Mouse (Mus musculus) CD4-positive, CD25-positive, alpha-beta regulatory T cell, adult 2 months (primary cell): ENCODE data around the gene Pctp.

ENCODE experiments used
- DNase-seq: peaks from one replicate; pipeline ENCODE4 v3.0.0-alpha.2; 2012; ENCODE audit warnings: low read depth, low spot score

The Pctp gene

DNA sequence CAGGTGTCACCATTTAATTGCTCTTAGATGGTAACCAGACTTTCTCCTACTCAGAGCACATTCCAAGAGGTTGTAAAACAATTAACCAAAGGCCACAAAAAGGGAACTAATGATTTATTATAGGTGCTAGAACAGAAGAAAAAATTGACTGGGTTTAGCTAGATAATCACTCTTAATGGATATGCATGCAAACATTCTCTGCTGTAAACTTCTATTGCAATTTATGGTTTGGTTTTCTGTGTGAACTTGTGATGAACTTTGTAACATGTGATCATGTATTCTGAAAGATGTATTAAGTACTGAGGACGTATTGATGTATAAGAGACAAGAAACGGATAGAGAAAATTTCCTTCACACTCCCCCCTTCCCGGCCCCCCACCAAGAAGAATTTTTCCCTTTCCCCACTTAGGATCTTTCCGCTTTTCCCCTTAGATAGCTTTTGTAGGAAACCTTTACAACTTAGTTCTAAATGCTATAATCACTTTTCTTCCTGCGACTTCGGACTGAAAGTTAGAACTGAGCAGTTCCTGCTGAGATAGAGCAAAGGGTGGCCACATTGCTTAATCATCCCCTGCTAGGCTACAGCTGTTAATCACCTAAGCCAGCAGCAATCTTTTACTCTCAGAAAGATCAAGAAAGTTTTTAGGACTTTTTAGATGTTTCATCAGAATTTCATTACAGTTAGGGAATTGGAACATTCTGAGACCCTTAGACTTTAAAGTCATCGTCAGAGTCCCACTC lies 5.3 kb upstream of the Pctp start:
- DNase-seq = no peak

DNA sequence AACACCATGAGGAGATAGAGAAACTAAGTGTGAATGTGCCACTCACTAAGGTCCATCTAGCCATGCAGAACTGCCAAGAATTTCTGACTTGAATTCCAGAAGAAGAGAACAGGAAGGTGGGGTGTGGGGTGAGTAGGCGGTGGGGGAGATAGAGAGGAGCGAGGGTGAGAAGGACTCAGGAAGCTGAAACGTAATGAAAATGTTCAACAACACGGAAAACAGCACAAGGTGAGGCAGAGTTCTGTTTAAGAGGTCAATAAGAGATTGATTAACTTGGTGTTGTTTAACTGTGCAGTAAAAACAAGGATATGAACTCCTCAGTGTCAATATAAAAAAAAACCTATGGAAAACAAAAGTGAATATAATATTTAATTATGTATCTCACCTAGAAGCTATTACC lies 3.4 kb upstream of the Pctp start:
- no peak for DNase-seq

DNA sequence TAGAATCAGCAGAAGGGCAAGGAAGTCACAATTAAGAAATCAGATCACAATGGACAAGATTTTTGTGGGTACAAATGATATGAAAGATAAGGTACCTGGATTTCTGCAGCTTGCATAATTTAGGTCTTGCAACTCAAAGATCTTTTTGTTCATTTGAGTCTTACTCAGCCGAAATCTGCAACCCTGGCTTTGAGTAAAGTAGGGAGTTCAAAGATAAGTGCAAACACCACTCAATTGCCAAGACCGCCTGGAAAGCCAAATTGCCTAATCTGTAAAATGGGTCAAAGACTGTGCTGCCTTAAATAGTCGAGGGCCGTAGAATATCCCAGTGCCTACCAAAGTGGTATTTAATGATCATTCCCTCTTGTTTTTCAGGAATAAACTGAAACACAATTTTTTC lies 692 bp upstream of the Pctp start:
- no peak for DNase-seq

DNA sequence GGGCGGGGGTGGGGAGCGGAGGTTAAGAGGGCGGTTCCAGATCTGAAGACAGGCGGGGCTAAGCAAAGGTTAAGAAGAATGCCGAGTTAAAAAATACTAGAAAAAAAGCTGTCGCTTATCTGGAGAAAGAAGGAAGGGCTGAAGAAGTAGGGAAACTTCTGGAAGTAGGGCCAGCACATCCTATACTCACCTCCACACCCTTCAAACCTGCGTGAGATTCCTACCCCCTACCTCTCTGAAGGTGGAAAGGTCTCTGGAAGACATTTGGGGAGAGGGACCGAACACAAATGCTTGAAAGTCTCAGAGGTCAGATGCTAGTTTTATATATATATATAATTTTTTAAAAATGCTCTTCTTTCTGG lies 274 bp upstream of the Pctp start:
- no peak for DNase-seq

DNA sequence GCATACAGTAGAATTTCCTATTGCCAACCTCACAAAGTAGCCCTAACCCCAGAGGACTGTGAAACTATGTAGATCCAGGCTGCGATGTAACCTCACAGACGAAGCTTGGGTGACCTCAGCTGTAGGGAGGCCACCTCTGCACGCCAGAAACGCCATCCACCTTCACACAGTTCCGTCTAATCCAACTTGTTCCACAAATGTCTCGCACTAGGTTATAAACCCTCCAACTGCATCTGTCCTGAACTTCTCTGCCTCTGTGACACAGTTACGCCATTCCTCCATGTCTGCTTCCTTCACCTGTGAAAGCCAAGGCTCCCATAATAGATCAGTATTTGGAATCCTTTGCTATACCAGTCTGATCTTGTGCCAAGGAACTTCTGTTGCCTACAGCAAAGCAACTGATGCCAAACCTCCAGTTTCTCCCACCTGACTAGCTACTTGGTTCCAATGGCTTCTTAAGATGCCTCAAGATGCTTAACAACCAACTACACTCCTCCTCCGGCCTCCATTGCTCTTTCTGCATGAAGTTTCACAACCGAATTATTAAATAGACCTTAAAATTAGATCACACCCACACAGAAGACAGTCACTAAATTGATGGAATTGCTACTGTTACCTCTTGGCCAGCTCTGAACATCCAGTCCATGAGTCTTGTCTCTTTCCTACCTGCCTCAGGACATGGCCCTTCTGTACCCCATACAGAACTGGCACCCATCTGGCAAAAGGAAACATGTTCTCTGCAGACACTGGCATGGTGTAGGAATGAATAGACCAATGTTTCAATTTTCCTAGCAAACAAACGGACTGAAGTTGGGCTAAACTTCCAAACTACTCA lies 1.1 kb downstream of the Pctp start:
- DNase-seq = no peak

DNA sequence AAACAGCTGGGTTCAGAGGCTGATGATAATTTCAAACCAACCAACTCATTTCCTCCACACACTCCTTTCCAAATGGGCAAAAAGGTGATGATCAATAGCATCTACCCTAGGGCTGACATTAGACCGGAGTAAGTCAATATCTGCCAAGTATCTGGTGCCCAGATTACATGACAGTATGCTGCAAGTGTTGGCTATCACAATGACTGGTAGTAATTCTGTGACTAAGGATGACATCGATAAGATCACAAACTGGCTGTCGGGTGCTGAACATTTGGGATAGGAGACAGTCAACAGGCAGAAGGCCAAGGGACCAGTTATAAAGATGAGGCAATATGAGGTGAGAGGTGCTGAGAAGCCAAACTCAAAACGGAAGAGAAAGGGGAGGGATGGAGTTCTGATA lies 2.0 kb downstream of the Pctp start:
- DNase-seq = no peak

DNA sequence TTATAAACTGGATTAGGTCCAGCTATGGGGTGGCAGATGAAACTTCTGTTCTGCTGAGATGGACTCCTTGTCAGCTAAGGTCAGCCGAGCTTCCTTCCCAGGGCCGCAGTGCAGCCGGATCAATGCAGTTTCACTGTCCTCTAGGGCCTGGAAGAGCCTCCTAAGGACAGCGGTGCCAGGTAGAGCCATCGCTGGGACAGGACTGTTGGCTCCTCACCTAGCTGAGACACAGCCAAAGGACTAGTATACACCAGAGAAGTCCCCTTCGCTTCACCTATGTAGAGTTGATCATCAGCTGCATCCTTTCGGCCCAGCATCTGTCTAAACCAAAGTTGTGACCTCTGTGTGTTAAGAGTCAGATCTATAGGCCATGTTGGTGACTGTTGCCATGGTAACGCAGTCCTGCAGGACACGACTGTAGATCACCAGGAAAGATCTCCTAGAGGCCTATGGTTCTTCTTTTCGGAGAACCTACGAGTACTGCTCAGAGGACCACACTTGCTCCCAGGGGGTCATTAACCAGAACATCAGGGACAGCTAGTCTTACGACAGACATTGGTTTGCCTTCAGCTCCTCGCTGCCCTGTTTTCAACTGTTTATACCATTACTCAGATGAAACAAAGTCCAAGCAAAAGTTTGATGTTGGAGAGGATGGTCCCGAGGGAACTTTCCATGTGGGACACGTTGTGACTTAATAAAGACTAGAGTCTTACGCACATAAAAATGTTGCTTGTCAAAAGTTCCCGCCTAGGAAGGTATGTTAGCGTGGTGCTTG lies 3.5 kb downstream of the Pctp start:
- DNase-seq = no peak

DNA sequence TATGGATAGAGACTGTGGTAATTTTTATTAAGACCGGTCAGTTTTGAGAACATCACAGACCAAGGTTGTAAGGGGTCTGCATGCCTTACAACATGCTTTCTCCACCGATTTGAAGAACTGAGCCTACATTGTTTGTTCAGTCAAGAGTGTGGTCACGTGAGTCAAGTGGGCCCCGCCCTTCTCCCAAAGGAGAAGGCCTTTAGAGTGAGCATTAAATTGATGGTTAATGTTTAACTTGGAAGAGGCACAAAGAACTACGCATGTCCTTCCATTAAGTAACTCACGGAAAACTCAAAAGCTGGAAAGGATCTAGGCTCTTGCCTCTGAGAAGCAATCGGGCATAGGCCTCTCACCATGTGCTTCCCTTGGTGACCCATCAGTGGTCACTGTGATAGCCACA lies 5.8 kb downstream of the Pctp start:
- DNase-seq = no peak

DNA sequence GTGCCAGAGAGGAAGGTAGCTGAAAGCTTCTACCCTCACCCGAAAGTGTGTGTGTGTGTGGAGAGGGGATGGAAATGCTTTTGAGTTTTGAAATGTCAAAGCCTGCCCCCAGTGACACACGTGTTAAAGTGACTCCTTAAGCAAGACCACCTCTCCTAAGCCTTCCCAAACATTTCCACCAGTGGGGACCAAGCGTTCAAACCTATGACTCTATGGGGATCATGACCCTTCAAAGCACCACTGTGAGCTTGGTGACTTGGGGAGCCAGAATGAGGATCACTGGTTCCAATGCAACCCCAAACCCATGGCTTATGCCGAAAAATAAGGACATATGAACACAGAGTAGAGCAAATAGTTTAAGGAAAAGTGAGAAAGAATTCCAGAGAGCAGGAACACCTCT lies 6.3 kb downstream of the Pctp start:
- DNase-seq = no peak

DNA sequence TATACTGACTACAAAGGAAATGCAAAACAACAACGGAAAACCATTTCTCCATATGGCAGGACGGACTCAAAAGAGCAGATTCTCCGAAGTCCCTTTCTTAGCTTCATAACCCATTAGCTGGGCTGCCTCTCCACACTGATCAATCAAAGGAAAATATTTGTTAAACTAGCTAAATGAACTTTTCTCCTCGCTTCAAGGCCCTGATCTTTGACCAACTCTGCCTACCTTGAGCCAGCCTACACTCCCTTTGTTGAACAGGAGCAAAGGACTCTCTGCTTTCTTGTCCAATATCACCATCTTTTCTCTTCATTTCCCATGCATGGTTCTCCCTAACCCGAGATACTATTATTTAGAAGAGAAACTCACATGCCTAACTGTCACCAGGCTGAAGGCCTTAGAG lies 7.1 kb downstream of the Pctp start:
- no peak for DNase-seq

DNA sequence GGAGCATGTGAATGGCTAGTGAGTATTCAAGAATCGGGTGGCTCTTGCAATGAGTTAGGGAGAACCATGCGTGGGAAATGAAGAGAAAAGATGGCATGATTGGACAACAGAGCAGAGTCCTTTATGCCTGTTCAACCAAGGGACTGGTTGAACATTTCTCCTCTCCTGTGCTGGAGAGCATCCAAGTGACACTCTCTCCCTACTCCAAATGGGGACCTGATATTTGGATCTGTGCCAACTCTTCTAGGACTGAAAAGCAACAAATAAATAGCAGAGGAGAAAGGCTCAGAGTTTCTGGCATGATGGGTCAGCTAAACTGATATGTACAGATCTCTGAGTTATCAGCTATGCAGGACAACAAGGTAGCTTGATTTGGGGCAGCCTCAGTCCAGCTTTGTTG lies 8.0 kb downstream of the Pctp start:
- no peak for DNase-seq

DNA sequence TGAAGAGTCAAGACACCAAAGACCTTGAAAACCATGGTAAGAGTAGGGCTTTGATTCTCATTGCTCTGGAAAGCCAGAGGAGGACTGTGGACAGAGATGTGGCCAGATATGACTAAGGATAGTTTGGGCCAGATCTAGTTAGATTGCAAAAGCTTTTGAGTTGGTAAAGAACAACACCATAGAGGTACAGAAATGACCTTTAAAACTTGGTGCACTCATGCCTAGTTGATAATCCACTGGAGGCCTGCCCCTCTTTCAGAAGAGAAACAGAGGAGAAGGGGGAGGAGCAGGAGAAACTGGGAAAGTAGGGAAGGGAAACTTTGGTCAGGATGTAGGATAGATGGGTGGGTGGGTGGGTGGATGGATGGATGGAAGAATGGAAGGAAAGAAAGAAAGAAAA lies 11.0 kb downstream of the Pctp start:
- DNase-seq = no peak

DNA sequence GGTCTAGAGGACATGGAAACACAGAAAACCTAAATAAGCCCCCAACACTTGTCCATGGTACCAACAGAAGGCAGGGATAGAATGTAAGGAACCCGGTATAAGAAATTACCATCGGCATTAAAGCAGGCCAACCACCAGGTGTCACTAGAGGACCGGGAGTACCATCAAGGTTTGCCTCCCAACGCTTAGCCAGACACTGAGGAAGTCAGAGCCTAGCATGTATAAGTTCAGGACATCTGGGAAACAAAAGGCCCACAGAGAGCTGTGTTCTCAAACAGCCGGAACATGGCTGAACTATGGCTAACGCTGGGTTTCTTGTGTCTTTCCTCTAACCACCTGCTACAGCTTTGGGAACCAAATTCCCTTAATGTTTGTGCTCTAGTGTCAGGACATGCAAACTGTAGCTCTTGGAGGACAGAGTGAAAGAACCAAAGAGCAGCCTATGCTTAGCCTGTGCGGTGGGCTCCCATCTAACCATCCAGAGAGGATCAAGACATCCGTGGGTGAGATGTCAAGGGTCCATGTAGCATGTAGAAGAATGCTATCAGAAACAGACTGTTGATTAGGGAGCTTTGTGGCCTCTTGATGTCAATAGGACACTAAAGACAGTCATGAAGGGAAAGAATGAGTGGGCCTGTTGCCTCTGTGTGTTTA lies 13.6 kb downstream of the Pctp start:
- peak; percentile 74 for DNase-seq

DNA sequence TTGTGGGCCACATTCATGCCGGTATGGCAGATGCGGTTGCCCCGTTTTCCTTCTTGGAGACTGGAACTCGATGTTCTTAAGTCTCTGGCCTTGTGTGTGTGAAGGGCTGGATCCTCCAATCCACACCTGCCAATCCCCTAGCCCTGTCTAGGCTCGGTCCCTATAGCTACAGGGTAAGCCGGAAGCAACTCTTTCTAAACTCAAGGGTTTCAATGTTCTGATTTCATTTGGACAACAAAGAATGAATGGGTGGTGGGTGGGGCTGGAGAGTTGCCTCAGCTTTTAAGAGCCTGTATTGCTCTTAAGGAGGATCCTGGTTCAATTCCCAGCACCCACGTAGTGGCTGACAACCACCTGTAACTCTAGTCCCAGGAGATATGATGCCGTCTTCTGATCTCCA lies 16.2 kb downstream of the Pctp start:
- no peak for DNase-seq

DNA sequence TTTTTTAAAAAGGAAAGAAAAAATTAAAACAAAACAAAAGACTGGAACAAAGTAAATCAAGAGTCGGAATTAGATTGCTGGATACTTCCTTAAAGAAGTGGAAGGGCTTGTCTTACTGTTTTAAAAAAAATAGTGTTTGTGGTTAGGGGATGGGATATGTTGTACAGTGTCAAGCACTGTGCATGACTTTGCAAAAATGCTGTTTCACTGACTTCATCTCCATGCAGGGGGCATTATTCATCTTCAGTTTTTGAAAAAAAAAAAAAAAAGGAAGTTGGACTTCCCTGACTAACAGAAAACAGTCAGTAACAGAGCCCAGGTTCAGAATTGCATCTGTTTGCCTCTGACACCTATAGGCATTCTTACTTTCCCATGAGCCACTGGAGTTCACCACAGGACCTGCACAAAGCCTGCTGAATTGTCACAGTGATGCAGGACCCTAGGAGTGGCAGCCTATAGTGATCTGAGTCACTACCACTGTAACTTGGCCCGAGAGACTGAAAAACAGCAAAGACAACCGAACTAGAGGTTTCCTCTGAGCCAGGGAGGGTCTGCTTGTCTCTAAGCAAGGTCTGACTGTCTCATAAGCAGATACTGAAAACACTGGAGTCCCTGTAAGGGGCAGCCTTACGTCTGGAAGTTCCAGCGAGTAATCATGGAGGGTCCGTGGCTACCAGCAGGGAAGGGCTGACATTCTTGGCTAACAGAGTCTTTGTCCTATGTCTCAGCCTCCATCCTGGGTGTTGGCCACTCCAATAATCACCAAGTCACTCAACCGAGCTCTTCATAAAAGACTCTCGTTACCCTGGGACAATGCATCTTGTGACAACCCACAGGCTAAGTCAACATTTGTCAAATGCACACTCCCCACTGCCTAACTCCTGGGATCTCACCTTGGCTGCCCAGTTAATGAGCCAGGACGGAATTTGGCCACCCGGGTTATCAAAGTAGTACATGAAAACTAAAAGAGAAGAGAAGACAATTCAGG lies 17.2 kb downstream of the Pctp start:
- DNase-seq = no peak

DNA sequence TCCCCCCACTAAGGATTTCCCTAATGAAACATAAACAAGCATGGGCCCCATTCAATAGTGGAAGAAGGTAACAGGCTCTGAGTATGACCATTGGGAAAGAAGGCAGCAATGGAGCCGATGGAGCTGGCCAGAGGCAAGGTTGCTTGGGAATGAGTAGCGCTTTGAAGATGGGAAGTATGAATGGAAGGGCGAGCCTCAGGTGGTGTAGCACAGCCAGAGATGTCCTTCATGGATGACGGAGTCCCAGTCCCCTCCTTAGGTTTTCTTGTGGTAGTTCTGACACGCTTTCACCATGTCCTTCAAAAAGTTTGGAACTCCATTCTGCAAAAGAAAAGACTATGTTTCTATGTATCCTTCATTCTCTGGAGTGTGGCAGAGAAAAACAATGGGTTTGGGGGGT lies 18.3 kb downstream of the Pctp start:
- DNase-seq = no peak

DNA sequence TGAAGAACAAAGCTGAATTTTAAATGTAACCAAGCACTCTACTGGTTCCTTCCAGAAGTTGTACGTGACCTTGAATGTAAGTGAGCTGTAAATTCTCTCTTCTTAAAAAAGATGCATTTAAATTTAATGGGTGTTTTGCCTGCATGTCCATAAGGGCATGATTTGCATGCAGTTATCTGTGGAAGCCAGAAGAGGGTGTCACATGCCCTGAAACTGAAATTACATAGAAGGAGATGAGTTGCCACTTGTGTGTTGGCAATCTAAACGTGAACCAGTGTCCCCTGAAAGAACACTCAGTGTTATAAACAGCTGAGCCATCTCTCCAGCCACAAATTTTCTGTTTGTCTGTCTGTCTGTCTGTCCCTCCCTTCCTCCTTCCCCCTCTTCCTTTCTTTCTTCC lies 19.8 kb downstream of the Pctp start:
- DNase-seq = no peak

DNA sequence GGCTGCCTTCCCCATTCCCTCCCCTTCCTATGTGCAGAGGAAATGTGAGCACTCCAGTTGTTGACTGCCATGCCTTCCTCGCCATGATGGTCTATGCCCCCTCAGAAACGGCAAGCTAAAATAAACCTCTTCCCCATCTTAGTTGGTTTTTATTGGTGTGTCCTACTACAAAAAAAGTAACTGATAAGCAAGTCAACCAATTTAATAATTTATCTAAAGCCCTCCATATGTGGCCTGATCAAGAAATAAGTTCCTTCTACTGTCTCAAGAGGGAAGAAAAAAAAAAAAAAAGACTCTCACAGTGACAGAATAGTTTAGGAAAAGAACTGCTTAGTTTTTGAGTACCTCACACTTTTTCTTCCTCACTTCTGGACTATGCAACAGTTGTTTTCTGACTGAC lies 22.6 kb downstream of the Pctp start:
- DNase-seq = no peak

DNA sequence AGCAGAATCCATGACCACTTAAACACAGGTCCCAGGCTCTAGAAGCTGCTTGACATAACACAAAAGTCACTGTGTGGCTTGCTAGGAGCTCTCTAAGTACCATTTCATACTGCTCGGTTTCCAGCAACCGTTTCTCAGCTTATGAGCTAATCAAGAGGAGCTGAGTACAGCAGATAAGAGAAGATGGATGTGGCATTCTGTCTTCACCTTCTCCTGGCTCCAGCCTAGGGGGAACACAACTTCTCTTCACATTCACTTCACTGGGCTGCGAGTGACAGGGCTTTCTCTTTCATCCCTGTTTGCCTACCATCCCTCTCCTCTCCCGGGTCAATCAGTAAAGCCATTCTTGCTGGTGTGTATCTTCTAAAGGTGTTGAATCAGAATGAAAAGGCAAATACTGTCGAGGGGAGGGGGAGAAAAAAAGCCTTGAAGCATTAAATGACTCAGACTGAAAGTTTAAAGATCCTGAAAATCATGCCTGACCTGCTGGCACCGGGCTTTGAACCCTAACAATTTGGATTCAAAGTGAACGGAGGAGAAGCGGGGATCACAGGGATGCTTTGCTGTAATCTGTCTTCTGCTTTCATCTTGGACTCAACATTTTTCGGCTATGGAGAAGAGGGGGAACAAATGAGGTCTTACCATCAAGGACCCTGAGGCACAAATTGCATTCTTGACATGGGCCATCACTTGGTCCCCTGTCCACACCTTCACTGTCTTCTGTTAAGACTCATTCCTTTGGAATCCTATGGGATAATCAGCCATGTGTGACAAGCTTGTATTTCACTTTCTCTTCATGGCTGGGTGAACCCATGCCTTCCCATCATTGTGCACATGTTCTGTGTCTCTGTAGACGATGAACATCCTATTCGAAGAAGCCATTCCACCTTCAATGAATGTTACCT lies 23.5 kb downstream of the Pctp start:
- no peak for DNase-seq

DNA sequence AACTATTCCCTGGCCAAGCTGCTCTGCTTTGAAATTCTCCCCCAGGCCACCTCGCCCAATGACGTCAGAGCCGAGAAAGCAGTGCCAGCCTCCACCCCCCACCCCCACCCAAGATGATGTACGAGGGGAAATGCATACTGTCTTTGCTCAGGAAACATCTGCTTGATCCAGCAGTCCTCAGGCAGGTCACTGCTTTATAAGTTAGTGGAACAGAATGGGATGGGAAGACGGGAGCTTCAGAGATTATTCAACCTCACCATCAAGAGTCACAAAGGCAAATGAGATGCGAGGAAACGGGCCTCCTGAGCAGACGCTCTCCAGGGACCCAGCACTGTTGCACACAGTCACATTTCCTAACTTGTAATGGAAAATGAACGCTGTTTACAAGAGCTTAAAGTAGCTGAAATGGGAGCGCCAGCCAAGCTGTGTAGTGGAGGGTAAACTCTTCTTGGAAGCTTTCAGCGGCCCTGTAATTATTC lies 24.3 kb downstream of the Pctp start:
- no peak for DNase-seq
